Mouse (Mus musculus) B cell, adult 2 months (primary cell): Measurements from ENCODE around the gene Kcnq1.

ENCODE experiments used
- DNase-seq, 2 experiments: peaks; one replicate each; pipeline ENCODE4 v3.0.0; 2022

Kcnq1 gene

GRCm38 (mm10) chr7:143380466-143381073, 274.4 kb downstream of the Kcnq1 start:
- no peak for DNase-seq

GRCm38 (mm10) chr7:143386632-143387031, 280.5 kb downstream of the Kcnq1 start:
- DNase-seq: no peak

GRCm38 (mm10) chr7:143388783-143389695, 282.9 kb downstream of the Kcnq1 start:
- no peak for DNase-seq

GRCm38 (mm10) chr7:143389860-143390259, 283.7 kb downstream of the Kcnq1 start:
- no peak for DNase-seq

GRCm38 (mm10) chr7:143390277-143390948, 284.3 kb downstream of the Kcnq1 start:
- no peak for DNase-seq

GRCm38 (mm10) chr7:143395113-143395563, 289.0 kb downstream of the Kcnq1 start:
- no peak for DNase-seq

- no peak for DNase-seq
Measured at GRCm38 (mm10) chr7:143399756-143400155, 293.6 kb downstream of the Kcnq1 start.

GRCm38 (mm10) chr7:143400599-143400998, 294.4 kb downstream of the Kcnq1 start:
- DNase-seq: no peak

- DNase-seq: no peak
Measured at GRCm38 (mm10) chr7:143401429-143402016, 295.4 kb downstream of the Kcnq1 start.

GRCm38 (mm10) chr7:143404296-143404695, 298.1 kb downstream of the Kcnq1 start:
- no peak for DNase-seq

- no peak for DNase-seq
Measured at GRCm38 (mm10) chr7:143407931-143408501, 301.9 kb downstream of the Kcnq1 start.

GRCm38 (mm10) chr7:143408615-143409021, 302.5 kb downstream of the Kcnq1 start:
- DNase-seq: no peak

GRCm38 (mm10) chr7:143412606-143413005, 306.4 kb downstream of the Kcnq1 start:
- no peak for DNase-seq

GRCm38 (mm10) chr7:143415070-143415469, 308.9 kb downstream of the Kcnq1 start:
- DNase-seq: no peak

- no peak for DNase-seq
Measured at GRCm38 (mm10) chr7:143416406-143416805, 310.2 kb downstream of the Kcnq1 start.

- no peak for DNase-seq
Measured at GRCm38 (mm10) chr7:143417875-143418274, 311.7 kb downstream of the Kcnq1 start.

- DNase-seq: no peak
Measured at GRCm38 (mm10) chr7:143419585-143420160, 313.5 kb downstream of the Kcnq1 start.

GRCm38 (mm10) chr7:143428142-143428813, 322.1 kb downstream of the Kcnq1 start:
- no peak for DNase-seq

- no peak for DNase-seq
Measured at GRCm38 (mm10) chr7:143428814-143429499, 322.8 kb downstream of the Kcnq1 start.

GRCm38 (mm10) chr7:143432631-143433030, 326.5 kb downstream of the Kcnq1 start:
- no peak for DNase-seq

GRCm38 (mm10) chr7:143433331-143433730, 327.2 kb downstream of the Kcnq1 start:
- no peak for DNase-seq
